Mouse (Mus musculus): Measurements from ENCODE around the gene Pex26.
A peak's percentile ranks its signal among the peaks of the same experiment; 100 is the strongest.

The Pex26 gene

GRCm38 (mm10) chr6:121167381-121167975 is 16.0 kb upstream of the Pex26 start:
- no peak for DNase-seq

GRCm38 (mm10) chr6:121171102-121171501 is 12.4 kb upstream of the Pex26 start:
- no peak for DNase-seq

- DNase-seq, result no peak
Measured at GRCm38 (mm10) chr6:121173471-121173870, 10.0 kb upstream of the Pex26 start.

DNA sequence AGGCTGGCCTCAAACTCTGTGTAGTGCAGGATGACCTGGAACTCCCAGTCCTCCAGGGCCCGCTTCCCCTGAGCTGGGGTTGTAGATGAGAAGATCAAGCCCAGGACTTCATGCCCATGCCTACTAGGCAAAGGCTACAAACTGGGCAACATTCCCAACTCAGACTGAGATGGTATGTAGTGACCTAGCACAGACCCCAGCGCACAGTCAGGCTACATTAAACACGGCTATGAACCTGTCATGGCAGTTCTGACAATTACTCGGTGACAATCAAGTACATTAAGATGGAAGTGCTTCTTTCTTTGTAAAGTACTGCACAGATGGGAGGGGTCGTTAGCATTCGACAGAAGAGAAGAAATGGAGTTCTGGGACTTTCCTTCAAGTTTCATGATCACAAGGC is 8.7 kb upstream of the Pex26 start:
- no peak for DNase-seq

DNA sequence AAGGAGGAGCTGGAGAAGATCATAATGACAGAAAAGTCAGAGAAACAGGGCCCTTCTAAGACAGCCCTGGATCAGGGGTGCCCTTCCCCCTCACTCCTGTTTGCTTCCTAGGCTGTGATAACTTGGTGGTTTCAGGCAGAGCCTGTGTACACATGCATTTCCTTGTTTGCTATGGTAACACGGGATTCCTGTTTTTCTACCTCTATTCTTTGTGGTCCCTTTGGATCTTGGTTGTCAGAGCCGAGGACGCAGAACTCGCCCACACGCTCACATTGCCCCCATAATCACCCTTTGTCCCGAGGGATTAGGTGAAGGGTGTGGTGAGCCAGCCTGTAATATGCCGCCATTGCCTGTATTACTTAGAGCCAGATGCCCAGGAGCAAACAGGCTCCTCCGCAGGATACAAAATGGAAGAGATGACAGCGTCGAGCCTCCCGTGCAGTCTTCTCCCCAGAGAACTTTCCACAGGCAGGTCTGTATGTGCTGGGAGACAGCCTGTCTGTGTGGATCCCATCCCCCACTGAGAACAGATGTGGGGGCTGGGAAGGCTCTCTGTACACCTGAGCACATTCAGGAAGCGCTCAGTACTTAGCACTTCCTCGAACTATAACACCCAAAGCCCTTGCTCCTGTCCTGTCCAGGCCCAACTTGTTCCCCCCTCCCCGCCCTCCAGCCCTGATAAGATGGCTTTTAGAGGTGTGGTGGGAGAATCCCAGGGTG is 7.3 kb upstream of the Pex26 start:
- no peak for DNase-seq

- DNase-seq, result no peak
Measured at GRCm38 (mm10) chr6:121176731-121177098, 6.8 kb upstream of the Pex26 start.

GRCm38 (mm10) chr6:121177118-121177708 is 6.3 kb upstream of the Pex26 start:
- no peak for DNase-seq

- DNase-seq, result peak; percentile 48
Measured at GRCm38 (mm10) chr6:121178700-121179358, 4.6 kb upstream of the Pex26 start.

- DNase-seq, result no peak
Measured at GRCm38 (mm10) chr6:121179846-121180245, 3.6 kb upstream of the Pex26 start.

DNA sequence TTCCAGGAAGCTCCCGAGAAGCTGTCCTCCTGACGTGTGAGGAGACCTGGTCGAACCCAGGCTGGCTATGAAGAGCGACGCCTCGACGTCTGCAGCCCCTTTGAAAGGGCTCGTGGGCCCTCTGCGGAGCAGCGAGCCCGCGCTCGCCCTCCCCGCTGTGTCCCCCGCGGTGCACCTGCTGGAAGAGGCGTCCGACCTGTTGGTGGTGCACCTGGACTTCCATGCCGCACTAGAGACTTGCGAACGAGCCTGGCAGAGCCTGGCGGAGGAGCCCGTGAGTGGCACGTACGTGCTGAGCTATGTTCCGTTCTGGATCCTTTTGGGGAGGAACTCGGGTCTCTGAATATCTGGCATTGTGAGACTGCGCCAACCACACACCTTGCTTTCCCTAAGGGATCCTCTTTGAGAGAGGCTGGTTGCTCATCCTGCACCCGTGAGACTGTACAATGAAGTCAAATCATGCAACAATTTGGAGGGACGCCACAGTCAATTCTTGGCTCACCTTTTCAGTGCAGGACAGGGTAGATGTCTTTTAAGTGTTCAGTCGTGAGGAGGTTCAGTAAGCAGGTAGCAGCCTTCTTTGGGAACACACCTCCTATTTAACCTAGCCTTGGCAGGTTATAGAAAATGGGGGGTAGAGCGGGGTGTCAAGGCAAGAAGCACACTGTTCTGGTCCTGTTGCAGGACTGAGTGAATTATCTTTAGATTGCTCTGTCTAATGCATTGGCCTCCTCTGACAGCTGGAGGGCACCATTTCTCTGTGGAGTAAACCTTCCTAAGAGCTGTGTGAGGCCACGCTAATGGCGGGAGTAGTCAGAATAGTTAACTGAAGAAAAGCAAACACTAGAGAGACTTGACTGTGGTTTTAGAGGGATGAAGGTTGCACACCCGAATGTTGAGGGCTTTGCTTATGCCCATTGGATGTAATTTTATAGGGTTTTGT is 1.0 kb downstream of the Pex26 start:
- peak; percentile 74 for DNase-seq

GRCm38 (mm10) chr6:121185232-121185631 is 1.8 kb downstream of the Pex26 start:
- DNase-seq, result no peak

DNA sequence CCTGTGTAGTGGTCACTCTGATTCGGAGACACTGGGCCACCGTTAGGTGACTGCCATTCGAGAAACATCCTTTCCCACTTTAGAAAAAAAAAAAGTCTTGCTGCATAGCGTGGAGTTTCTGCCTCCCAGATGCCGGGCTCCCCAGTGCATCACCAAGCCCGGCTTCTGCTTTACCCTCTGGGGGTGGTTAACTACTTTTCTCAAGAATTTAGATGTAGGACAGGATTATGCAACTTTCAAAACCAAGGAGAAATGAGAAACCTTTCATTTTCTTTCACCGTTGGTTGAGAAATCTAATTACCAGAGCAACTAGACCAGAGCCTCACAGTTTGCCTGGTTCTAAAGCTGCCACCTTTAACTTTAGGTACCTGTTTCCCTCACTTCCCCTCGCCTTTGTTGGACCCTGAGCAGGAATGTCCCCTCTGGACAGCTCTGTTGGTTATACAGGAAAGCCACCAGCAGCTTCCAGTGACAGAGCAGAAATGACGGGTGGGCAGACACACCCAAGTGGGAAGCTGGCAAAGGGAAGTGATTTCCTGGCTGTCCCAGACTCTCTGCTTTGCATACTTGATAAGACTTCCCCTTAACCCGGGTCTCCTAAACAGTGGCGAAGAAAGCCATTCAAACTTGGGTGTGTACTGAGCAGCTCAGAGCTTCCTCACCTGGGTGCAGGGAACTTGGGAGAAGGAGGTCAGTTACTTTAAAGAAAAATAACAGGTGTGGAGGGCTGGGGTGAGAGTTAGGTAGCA is 8.0 kb downstream of the Pex26 start:
- DNase-seq, result no peak

DNA sequence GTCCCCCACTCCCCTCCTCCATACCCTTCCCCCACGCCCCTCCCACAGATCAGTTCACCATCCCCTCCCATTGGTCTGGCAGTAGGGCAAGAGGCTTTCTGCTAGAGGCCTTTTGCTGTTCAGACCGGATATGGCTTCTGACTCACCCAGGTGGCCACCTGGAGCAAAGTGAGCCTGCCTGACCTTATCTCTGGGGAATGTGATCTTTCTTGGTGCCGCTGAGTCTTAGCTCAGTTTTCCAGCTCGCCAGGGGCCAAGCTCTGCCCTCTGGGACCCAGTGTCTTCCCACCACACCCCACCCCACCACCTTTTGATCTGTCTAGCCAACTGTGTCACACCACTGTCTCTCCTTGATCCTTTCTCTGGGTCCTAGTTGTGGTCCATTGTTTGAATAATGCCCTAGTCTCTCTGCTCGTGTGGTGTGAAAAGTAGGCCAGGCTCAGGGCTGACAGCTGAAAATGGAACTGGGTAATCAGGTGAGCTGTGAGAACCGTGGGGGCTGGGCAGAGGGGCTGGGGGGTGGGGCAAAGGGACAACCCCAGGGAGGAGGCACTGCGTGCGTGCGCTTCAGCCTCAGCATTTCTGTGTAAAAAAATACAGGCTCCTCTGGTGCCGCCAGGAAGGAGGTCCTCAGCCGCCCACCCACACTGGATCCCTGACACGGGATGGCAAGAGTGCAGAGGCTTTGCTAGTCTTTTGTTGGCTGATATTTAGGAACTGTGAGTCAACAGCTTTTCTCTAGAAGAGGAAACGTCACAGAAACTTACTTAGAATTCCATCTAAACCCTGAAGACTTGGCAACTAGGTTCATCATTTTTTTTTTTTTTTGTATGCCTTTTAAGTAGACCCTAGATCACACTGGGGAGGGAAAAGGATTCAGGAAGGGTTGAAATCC is 10.8 kb downstream of the Pex26 start:
- DNase-seq, result no peak

GRCm38 (mm10) chr6:121194956-121195731 is 11.7 kb downstream of the Pex26 start:
- no peak for DNase-seq

DNA sequence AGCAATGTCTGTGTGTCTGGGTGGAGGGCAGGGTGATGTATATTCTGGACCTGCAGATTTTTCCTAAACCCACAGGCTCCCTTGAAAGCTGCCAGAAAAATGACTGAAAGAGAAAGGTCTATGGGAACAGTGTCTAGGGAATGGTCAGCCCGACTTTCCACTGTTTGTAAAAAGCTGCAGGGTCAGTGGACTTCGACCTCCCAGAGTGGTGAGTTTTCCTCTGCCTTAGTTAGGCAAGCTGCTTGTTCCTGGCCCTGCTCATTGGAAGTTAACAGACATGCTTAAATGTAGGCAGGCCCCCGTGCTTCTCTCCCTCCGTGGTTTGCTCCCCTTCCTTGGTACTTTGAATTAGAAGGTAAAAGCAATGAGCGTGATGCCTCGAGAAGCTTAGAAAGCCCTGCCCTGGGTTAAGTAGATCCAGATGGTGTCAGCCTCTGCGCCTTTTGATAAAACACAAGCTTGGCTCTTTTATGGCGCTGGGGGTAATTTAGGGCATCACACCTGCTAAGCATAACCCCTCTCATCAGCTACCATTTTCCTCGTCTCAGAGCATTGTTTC is 14.4 kb downstream of the Pex26 start:
- DNase-seq, result no peak

DNA sequence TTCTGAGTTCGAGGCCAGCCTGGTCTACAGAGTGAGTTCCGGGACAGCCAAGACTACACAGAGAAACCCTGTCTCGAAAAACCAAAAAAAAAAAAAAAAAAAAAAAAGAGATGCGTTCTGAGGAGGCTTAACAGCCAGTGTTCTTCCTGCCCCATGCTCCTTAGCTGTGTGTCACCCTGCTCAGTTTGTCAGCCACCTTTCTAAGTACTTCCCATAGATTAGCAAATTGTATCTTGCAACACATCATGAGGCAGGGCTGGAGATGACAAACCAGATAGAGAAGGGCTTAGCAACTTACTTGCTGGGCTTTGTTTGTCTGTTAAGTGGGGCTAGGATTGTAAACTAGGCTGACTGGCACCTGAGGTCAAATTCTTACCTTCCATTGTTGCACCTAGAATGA is 17.0 kb downstream of the Pex26 start:
- DNase-seq, result no peak

DNA sequence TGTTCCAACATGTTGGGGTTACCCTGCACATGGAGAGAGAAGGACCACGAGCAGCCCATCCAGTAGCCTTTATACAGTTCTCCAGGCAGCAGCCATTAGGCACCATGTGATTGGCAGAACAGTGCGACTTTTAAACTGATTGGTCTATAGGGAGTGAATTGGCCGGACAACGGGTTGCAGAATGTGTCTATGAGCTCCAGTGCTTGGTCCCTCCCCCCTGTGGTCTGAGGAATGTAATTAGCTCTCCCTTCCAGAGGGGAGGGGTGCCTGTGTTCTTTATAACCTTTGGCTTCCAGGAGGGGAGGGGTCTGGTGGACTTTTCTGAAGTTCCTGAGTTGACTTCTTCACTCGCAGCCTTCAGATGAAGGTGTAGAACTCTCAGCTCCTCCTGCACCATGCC is 18.6 kb downstream of the Pex26 start:
- no peak for DNase-seq

- no peak for DNase-seq
Measured at GRCm38 (mm10) chr6:121206481-121206880, 23.0 kb downstream of the Pex26 start.

- no peak for DNase-seq
Measured at GRCm38 (mm10) chr6:121209584-121209983, 26.1 kb downstream of the Pex26 start.

All from cerebellum, adult 11-12 months (tissue).